Mouse (Mus musculus) ES-E14 (cell line): ENCODE results near the gene Anxa11. TPM values are rescaled to one million over a fixed set of nuclear protein-coding genes. Genes with fewer than 3 reads are reported as not detected.

ENCODE experiments used
- DNase-seq: peaks from one replicate; pipeline ENCODE4 v3.0.0-alpha.2; 2013; ENCODE audit warnings: low read depth, low spot score
- H3K27ac ChIP-seq: 2 replicates; pipeline ENCODE4 v1.5.1; 2012; ENCODE audit warnings: low read depth, mild to moderate bottlenecking, low read length, moderate library complexity, mixed read lengths; ENCODE audit not compliant: poor library complexity, insufficient read depth, severe bottlenecking
- H3K36me3 ChIP-seq: 2 replicates; pipeline ENCODE4 v1.6.1; 2012; ENCODE audit warnings: mild to moderate bottlenecking, low read length, moderate library complexity, mixed read lengths; ENCODE audit not compliant: control insufficient read depth, poor library complexity, insufficient read depth, severe bottlenecking
- H3K4me1 ChIP-seq, 2 experiments: fragments of 150-350 bp in 1 of 2; sonication (generic) in 1 of 2; 2 replicates each; pipeline ENCODE4 v1.6.1; 2012; ENCODE audit warnings: low read length in 2 of 2, mild to moderate bottlenecking in 1 of 2, mixed read lengths in 1 of 2; ENCODE audit not compliant: control insufficient read depth in 2 of 2, insufficient read depth in 2 of 2, poor library complexity in 1 of 2
- H3K4me3 ChIP-seq, 2 experiments: fragments of 150-350 bp in 1 of 2; sonication (generic) in 1 of 2; 2 replicates each; pipeline ENCODE4 v1.5.1; 2012; ENCODE audit warnings: low read length in 2 of 2, low read depth in 1 of 2, mild to moderate bottlenecking in 1 of 2, mixed read lengths in 1 of 2; ENCODE audit not compliant: insufficient read depth in 1 of 2, poor library complexity in 1 of 2, severe bottlenecking in 1 of 2
- H3K9ac ChIP-seq: 2 replicates; pipeline ENCODE4 v1.6.1; 2012; ENCODE audit warnings: low read depth, mild to moderate bottlenecking, low read length, mixed read lengths; ENCODE audit not compliant: poor library complexity, insufficient read depth, severe bottlenecking
- H3K9me3 ChIP-seq: fragments of 150-350 bp; sonication (generic); 2 replicates; pipeline ENCODE4 v1.6.1; 2012; ENCODE audit warnings: low read depth, mild to moderate bottlenecking, low read length; ENCODE audit not compliant: control insufficient read depth, insufficient read depth
- CHD2 ChIP-seq: IDR thresholded peaks from 2 replicates; pipeline ENCODE4 v1.6.1; 2014; ENCODE audit warnings: mild to moderate bottlenecking, low read depth, low read length, inconsistent platforms
- HCFC1 ChIP-seq: IDR thresholded peaks from 2 replicates; pipeline ENCODE4 v1.6.1; 2012; ENCODE audit warnings: low read length, inconsistent platforms, borderline replicate concordance; ENCODE audit not compliant: insufficient read depth
- MAFK ChIP-seq: IDR thresholded peaks from 2 replicates; pipeline ENCODE4 v1.6.1; 2014; ENCODE audit warnings: mild to moderate bottlenecking, low read depth, low read length, inconsistent platforms; ENCODE audit not compliant: insufficient read depth
- ZC3H11A ChIP-seq: IDR thresholded peaks from 2 replicates; pipeline ENCODE4 v1.6.1; 2012; ENCODE audit warnings: low read depth, mild to moderate bottlenecking, inconsistent platforms, low read length, borderline replicate concordance
- ZNF384 ChIP-seq: IDR thresholded peaks from 2 replicates; pipeline ENCODE4 v1.6.1; 2012; ENCODE audit warnings: low read depth, low read length, inconsistent platforms
- in situ Hi-C, 2 experiments: fragments of 600-800 bp; cut with MboI; formaldehyde crosslinking; loops; one replicate each; pipeline ENCODE4 v1.15.1; 2025; ENCODE audit warnings: low sequenced_read_pairs in 2 of 2, inconsistent platforms in 1 of 2; ENCODE audit not compliant: unreplicated experiment in 2 of 2
- total RNA-seq: library from RNA; depleted of rRNA; stranded (reverse); fragments of 300-350 nt; gene quantifications from 2 replicates; pipeline ENCODE4 v1.2.3, GENCODE M21; 2012

Anxa11 gene
- total RNA-seq, 1 experiment = 18.7 TPM

DNA sequence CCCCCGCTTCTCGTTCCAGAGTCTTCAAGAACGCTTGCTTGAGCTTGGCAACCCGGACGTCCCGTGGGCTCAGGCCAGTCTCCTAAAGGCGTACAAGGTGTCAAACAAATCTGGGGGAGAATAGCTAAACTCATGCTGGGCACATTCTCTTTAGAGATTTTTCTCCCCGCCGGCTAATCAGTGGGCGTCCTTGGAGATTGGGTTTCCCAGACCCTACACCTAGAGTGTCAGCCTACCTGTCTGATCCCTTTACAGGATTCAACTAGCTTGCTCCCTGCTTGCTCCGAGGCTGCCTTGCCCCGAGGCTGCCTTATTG is 690 bp downstream of the Anxa11 start:
- Histone ChIP-seq H3K4me3 (peak overlapping the region; percentile 82 to 89), H3K27ac (peak overlapping the region; percentile 82), H3K9me3 (no peaks in the 10 kb centered on the region), H3K4me1 (peaks cover 2 to 17% of the 10 kb centered on the region in 2 experiments; a peak in 3 of 4 replicates), H3K9ac (peak overlapping the region; percentile 88), H3K36me3 (peaks cover 3% of the 10 kb centered on the region; the same call in 1 of the 2 replicates)
- DNase-seq = no peak
- TF ChIP-seq CHD2 = no peak
- in situ Hi-C loops = no loop called here

DNA sequence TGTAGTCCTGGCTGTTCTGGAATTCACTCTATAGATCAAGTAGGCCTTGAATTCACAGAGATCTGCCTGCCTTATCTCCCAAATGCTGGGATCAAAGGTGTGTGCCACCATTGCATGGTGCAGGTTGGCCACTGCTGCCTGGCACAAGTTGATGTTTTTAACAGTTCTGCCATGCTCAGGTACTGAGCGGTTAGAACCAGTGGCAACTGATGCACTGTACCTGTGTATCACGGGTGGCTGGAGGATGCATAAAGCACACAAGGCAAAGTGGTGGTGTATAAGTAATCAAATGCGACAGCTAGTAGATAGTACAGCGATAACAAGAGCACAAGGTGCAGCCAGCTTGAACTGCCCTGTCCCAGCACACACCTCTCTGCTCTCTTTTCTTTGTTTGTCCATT is 2.4 kb downstream of the Anxa11 start:
- Histone ChIP-seq H3K4me1 (peaks cover 4 to 25% of the 10 kb centered on the region in 2 experiments), H3K27ac (no peak overlapping the region), H3K36me3 (peaks cover 5% of the 10 kb centered on the region; the same call in 1 of the 2 replicates), H3K4me3 (no peak overlapping the region), H3K9me3 (no peaks in the 10 kb centered on the region), H3K9ac (no peak overlapping the region)
- in situ Hi-C loops = no loop called here
- no peak for DNase-seq
- no peak for TF ChIP-seq ZNF384
- TF ChIP-seq ZC3H11A = no peak
- no peak for TF ChIP-seq MAFK
- no peak for TF ChIP-seq HCFC1
- no peak for TF ChIP-seq CHD2

DNA sequence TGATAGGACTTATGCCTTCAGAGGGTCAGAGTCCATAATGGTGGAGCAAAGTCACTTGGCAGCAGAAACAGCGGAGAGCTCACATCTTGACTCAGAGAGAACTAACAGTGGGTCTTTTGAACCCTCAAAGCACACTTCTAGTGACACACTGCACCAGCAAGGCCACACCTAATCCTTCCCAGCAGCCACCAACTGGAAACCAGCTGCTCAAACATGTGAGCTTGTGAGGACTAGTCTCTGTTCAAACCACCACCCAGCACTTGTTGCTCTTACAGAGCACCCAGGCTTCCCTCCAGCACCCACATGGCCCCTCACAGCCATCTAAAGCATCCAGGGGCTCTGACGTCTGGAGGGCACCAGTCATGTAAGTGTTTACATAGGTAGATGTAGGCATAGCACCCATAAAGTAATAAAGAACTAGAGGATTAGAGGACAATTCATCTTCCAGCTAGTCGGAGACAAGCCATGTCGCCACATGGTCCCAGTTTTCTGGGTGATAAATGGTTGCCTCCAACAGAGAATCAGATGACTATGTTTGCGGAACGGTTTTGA is 4.0 kb downstream of the Anxa11 start:
- Histone ChIP-seq H3K9ac (no peak overlapping the region), H3K4me1 (peaks cover 4 to 23% of the 10 kb centered on the region in 2 experiments), H3K9me3 (no peaks in the 10 kb centered on the region), H3K4me3 (no peak overlapping the region), H3K36me3 (peaks cover 5% of the 10 kb centered on the region; the same call in 1 of the 2 replicates), H3K27ac (no peak overlapping the region)
- in situ Hi-C loops = no loop called here
- TF ChIP-seq ZC3H11A (no peak), CHD2 (no peak), HCFC1 (no peak), MAFK (no peak), ZNF384 (no peak)
- DNase-seq = no peak

DNA sequence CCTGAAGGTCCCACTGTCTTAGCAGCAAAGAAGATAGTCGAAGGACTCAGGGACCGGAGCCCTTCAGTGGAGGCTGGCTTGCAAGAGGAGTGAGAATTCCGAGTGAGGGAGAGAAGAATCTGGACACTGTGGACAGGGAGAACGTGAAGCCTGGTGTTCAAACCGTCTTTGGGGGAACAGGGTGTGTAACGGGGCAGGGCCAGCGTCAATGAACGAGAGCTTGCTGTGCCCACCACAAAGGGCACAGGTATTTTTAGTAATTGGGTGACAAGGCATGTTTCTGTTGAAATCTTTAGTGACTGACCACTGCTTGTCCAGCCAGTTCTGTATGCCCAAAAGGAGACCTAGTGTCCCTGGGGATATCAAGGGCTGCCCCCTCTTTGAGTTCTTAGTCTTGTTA is 4.6 kb downstream of the Anxa11 start:
- Histone ChIP-seq H3K4me1 (peaks cover 4 to 25% of the 10 kb centered on the region in 2 experiments), H3K27ac (no peak overlapping the region), H3K9me3 (no peaks in the 10 kb centered on the region), H3K4me3 (no peak overlapping the region), H3K9ac (no peak overlapping the region), H3K36me3 (peaks cover 5% of the 10 kb centered on the region; the same call in 1 of the 2 replicates)
- DNase-seq = no peak
- no peak for TF ChIP-seq MAFK
- no peak for TF ChIP-seq CHD2
- TF ChIP-seq HCFC1 = no peak
- in situ Hi-C loops = no loop called here

DNA sequence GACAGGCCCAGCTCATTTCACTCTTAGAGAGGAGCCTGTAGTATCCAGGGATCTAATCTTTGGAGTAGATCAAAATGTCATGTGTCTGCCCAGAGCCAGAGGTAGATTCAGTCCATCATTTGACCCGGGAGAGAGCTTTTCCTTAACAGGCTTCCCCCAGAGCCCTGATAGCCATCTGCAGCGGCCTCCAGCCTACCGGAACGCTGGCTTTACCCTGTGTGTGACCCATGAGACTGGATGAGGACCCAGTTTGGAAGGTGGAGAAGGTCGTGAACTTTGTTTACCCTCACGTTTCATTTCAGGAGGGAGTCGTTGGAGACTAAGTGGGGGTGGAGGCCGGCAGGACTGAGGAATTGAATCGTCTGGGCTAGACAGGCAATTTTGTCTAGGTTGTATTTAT is 5.7 kb downstream of the Anxa11 start:
- Histone ChIP-seq H3K4me1 (peaks cover 4 to 31% of the 10 kb centered on the region in 2 experiments), H3K36me3 (peaks cover 5% of the 10 kb centered on the region; the same call in 1 of the 2 replicates), H3K9ac (no peak overlapping the region), H3K27ac (peak overlapping the region; percentile 41; the same call in 1 of the 2 replicates), H3K4me3 (peak overlapping the region in 1 of 2 experiments; percentile 18; a peak in 1 of 4 replicates), H3K9me3 (no peaks in the 10 kb centered on the region)
- DNase-seq = no peak
- in situ Hi-C loops = no loop called here
- TF ChIP-seq ZC3H11A = no peak
- no peak for TF ChIP-seq CHD2
- no peak for TF ChIP-seq HCFC1
- no peak for TF ChIP-seq ZNF384
- no peak for TF ChIP-seq MAFK
